Mouse (Mus musculus) ES-E14 (cell line): ENCODE measurements around the gene Sptb.

Experiments
- CHD2 ChIP-seq: IDR thresholded peaks from 2 replicates; pipeline ENCODE4 v1.6.1; 2014; ENCODE audit warnings: mild to moderate bottlenecking, low read depth, low read length, inconsistent platforms
- HCFC1 ChIP-seq: IDR thresholded peaks from 2 replicates; pipeline ENCODE4 v1.6.1; 2012; ENCODE audit warnings: low read length, inconsistent platforms, borderline replicate concordance; ENCODE audit not compliant: insufficient read depth
- MAFK ChIP-seq: IDR thresholded peaks from 2 replicates; pipeline ENCODE4 v1.6.1; 2014; ENCODE audit warnings: mild to moderate bottlenecking, low read depth, low read length, inconsistent platforms; ENCODE audit not compliant: insufficient read depth
- ZC3H11A ChIP-seq: IDR thresholded peaks from 2 replicates; pipeline ENCODE4 v1.6.1; 2012; ENCODE audit warnings: low read depth, mild to moderate bottlenecking, inconsistent platforms, low read length, borderline replicate concordance

- TF ChIP-seq ZC3H11A: no peak
- no peak for TF ChIP-seq CHD2
- no peak for TF ChIP-seq HCFC1
- no peak for TF ChIP-seq MAFK
These were observed 148.2 kb downstream of the Sptb start for GRCm38 (mm10) chr12:76562196-76562595.
